Mouse (Mus musculus) kidney, adult 8-10 months (tissue): ENCODE measurements around the gene Il10.
A peak's percentile ranks its signal among the peaks of the same experiment; 100 is the strongest.
"Not testable (repeated sequence)": the region's sequence is repeated elsewhere in the genome, so short reads cannot be mapped to it uniquely, and the experiment has no call there.

Experiments used
- DNase-seq, 2 experiments: peaks; one replicate each; pipeline ENCODE4 v3.0.0; 2022

The Il10 gene

DNA sequence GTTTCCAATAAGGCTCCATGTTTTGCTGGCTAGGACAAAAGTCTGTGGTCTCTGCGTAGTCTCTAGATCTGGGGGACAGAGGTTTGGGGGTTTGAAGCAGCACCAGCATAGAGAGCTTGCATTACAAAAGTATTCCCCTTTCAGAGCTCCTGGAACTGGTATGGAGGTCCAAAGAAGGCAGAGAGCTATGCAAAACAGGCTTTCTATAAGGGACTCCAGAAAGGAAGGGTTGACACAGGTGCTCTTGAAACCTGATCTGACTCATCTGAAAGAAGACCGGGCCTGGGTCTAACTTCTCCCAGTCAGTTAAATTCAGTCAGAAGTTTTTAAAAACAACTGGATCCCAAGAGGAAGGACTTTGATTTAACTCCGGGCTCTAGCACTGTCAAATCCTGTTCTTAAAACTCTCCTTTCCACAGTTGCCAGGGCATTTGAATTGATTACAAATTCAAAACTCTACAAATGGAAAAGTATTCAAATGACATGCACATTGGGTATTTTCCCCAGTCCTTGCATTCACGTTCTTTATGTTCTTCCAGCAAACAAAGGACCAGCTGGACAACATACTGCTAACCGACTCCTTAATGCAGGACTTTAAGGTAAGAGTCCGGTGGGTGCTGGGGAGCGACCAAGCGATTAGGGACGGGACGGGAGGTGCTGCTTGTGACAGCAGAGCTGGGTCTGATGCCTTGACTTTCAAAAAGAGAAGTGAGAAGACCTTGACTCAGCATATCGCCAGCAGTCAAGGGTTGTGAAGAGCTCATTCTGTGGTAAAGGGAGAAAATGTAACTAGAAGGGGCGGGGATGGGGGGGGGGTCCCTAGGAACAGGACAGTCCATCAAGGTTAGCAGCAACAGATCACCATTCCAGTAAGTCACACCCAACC is 1.0 kb downstream of the Il10 start:
- no peak for DNase-seq

- DNase-seq: no peak
These were observed 1.8 kb downstream of the Il10 start for GRCm38 (mm10) chr1:131021438-131021837.

DNA sequence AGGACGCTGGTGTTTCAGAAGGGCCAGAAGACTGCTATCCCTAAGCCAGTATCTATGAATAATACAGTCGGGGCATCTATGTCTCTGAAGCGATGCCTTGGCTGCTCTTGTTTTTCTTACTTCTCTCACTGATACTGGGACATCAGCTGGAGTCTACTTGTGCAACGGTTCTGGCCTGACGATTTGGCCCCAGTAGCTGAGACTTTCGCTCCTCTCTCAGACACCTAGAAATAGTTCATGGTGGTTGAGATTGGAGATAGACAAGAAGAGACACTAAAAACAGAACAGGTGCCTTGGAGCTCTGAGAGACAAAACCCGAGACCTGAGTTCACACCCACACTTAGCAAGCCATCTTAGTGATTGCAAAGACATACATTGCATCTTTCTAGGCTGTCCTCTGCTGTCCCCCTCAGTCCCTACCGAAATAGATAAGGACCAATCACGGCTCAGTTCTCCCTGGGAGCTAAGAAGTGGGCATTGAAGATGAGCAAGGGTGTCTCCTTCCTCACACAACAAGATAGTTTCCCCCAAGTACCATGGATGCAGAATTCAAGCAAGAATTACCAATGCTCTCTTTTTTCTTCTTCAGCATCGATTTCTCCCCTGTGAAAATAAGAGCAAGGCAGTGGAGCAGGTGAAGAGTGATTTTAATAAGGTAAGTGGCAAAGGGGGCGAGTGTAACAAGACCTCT is 2.4 kb downstream of the Il10 start:
- DNase-seq: no peak

DNA sequence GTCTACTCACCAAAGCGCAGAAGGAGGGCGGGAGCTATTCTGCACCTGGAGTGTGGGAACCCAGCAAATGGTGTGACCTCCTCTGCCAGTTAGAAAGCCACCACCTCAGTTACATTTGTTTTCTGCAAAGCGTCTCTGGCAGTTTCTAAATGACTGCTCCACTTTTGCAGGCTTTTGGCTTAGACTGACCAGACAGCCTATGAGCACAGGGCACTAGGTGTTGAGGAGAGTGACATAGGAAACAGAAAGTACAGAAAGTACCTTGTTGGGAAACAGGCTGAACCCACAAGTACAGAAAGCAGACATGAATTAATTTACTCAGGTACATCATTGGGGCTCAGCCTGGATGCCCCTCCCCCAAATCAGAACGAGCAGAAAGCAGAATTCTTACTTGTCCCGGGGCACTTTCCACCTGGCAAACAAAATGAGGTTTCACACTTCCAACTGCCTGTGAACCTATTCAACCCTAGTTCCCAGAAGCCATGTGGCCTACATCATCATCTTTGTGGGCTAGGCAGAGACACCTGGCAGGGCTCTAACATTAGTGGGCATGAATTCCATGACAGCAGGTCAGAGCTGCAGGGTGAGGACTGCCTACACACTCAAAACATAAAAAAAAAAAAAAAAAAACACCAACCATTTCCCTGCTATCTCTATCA is 3.1 kb downstream of the Il10 start:
- peak in 1 of 2 experiments; percentile 12 for DNase-seq

DNA sequence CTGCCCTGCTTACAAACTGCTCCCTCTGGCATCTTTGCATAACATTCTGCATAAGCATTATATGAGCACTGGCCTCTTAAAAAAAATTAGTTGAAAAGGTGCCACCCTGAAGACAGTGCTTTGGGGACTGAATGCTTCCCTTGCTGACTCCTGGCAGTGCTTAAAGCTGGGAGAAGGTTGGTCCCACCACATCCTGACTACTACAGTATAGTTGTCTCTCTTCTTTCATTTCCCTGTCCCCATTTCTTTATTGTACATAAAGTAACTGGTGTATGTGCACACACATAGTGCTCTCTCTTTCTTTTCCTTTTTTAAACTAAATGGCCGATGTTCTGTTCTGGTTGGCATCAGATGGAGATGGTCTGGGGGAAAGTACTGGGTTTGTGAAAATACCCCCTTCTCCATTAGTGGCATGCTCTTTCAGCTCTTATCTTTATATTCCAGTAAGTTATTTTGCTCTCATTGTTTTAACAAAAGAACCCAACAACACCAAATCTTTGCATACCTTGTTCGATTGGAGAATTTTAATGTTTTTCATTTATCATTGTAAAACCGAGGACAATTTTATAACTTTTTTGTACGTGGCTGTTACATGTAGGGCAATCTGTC is 3.7 kb downstream of the Il10 start:
- not testable (repeated sequence) for DNase-seq

DNA sequence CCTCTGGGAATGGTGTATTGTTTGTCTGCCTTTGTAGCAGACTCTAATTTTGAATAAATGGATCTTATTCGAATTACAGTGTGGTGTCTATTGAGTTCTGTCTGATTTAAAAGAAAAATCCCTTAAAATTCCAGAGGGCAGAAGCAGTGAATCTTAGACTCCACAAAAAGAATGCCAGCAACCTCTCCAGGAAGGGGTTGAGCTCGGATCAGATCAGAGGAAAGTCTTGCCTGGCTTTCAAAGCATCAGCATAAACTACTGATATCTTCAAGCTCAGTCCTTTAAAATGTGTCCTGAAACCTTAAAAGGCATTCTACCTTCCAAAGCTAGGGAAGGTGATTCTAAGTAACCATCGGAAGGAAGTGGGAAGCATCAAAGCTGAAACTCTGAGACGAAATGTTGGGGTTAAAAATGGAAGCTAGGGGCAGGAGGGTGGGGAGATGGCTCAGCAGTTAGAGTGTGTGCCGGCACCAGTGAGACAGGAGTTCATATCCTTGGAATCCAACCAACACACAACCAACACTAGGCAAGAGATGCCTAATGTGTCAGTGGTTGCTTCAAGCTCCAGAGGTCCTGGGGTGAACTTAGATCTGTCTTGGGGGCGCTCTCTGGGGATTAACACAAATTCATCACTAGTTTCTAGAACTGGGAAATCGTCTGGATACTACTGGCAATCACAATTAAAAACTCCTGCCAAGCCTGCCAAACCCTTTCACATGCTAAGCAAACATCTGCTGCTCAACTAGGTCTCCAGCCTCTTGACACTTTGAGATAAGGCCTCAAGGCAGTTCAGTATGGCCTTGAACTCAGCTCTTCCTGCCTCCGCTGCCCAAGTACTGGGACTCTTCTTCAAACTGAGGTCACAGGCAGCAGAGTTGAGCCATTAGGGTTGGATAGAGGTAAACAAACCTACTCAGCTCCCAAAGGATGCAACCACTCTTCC is 5.5 kb downstream of the Il10 start:
- DNase-seq: no peak

DNA sequence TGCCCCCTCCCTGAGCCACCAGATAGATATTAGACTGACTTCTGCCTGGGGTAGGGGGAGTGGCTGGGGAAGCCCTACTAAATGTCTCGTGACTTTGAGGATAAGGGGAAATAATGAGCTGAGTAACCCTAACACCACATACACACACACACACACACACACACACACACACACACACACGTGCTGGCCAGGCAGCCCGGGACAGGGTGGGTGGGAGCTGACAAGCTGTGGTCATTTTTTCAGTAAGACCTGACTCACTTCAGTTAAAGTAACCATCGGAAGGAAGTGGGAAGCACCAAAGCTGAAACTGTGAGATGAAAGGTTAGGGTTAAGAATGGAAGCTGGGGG is 6.2 kb downstream of the Il10 start:
- no peak for DNase-seq

- DNase-seq: no peak
These were observed 9.6 kb downstream of the Il10 start for GRCm38 (mm10) chr1:131029215-131029614.

DNA sequence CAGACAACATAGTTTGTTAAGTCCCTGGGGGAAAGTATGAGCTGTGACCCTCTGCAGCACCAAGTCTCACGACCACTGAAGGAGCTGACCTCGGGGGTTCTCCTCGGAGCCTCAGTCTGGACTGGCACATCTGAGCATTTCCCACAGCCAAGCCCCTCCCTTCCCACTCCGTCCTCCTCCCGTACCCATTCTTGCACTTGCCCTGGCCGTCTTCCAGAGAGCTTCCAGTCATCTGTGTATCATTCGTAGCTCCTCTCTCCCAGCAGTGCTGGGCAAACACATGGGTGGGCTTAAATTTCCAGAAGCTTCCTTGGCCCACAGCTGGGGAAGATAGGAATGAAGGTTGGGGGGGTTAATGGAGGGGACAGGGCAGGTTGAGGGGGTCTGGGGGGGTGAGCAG is 10.6 kb downstream of the Il10 start:
- no peak for DNase-seq

DNA sequence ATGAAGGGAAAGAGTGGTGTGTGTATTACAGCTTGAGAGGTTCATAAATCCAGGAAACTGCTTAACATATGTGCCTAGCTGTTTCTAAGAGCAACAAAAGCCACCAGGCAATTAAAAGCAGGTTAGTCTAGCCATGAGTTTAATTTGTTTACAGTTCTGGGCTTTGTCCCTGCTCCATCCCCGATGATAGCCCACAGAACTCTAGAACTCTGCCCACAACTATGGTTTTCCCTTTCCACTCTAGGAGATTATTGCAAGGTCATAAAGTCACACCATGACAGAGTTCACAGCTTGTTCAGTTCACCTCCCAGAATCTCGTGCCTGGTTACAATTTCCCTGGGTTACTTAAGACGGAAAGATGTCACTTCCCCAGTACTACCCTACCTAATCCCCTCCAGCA is 11.6 kb downstream of the Il10 start:
- no peak for DNase-seq

GRCm38 (mm10) chr1:131038001-131038400 is 18.4 kb downstream of the Il10 start:
- DNase-seq: no peak

GRCm38 (mm10) chr1:131038415-131039017 is 18.9 kb downstream of the Il10 start:
- no peak for DNase-seq

DNA sequence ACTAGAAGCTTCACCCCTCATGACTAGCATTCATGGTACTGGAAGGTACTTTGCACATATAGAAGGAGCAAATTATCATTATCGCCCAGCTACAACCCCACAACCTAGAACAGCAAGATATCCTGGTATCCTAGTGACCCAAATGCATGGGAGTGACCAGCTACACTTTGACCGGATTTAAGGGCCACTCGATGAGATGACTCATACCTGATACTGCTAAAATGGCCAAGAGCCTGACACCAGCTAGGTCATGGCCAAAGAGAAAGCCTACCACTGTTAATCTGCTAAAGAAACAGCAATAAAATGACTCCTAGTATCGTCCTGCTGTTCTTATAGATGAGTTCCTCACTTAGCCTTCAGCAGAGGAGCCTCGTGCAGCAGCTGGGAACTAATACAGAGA is 19.8 kb downstream of the Il10 start:
- DNase-seq: no peak

DNA sequence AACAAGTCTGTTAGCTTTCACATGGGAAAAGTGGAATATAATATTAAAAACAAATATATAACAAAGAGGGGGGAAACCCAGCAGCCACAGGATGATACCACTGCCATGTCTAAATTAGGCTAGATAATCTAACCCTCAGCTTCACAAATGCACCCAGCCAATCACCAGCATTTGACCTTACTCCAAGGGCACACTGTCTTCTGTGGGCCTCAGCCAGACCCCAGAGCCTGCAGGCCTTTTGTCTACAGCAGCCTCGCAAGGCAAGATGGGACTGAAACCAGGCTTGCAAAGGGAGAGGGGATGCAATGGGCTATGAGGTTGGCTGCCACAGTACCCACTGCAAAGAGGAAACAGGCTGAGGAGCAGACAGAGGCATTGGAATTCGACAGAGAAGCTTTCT is 22.6 kb downstream of the Il10 start:
- DNase-seq: no peak

GRCm38 (mm10) chr1:131042721-131043120 is 23.1 kb downstream of the Il10 start:
- DNase-seq: no peak

GRCm38 (mm10) chr1:131043636-131044035 is 24.0 kb downstream of the Il10 start:
- no peak for DNase-seq

DNA sequence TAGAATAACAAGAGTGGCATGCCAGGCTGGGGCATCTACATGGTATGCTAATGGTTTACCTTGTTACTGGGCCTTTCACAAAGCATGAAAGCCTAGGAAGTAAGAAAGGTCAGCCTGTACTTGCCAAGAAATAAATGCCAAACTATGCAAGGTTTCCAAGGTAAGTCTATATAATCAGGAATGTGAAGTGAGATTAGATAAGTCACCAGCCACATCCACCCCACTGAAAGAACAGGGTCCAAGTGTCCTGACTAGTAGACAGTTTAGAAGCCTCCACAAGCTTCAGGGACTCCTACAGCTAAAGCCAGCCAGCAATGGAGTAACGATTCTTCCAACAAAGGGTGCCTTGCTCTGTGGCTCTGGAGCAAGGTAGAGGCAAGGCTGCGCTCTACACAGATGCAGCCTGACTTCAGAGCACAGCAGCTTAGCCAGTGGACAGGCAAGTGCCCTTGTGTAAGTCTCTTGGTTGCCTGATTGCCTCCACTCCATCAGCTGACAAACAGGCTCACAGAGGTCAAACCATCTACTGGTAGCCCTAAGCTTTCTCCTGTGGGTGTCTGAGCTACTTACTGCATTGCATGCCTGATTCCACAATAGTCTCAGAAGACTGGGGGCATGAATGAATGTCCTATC is 26.2 kb downstream of the Il10 start:
- no peak for DNase-seq

GRCm38 (mm10) chr1:131046607-131047006 is 27.0 kb downstream of the Il10 start:
- no peak for DNase-seq

DNA sequence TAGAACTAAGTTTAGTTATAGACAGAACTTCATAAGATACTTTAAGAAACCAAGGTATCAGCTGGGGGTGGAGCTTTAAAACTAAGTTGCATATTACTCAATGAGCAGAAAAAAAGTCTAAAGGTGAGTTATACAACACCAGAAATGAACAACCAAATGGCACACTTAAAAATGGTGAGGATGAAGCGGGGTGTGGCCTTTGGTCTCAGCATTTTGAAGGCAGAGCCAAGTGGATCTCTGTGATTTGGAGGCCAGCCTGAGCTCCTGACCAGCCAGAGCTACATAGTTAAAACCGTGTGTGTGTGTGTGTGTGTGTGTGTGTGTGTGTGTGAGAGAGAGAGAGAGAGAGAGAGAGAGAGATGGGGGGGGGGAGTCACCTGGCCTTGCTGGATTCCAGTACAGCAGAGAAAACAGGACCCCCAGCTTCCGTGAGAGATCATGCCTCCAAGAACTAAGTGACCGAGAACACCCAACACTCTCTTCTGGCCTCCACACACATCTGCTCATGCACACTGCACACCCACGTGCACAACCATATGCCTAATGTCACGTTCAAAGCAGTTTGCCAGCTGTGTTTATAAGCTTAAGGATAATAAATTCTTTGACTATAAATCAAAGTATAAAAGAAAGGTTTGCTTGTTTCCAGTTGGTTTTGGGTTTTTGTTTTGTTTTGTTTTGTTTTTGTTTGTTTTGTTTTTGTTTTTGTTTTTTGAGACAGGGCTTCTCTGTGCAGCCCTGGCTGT is 28.6 kb downstream of the Il10 start:
- peak; percentile 39 to 58 for DNase-seq

GRCm38 (mm10) chr1:131048946-131049345 is 29.3 kb downstream of the Il10 start:
- DNase-seq: no peak
